Mouse (Mus musculus) kidney, postnatal 0 days (tissue): Measurements from ENCODE around the gene Cse1l. TPM values are rescaled to one million over a fixed set of nuclear protein-coding genes. Genes with fewer than 3 reads are reported as not detected.

Experiments
- ATAC-seq: fragments of 200-750 bp; cut with Nextera tagmentation; replicated peaks from 2 replicates; pipeline ENCODE4 v1.8.0; 2017; ENCODE audit warnings: low read depth, moderate number of reproducible peaks, moderate TSS enrichment, moderate library complexity; ENCODE audit not compliant: low FRiP score
- DNase-seq: peaks from one replicate; pipeline ENCODE4 v3.0.0-alpha.2; 2016; ENCODE audit warnings: low spot score
- H3K27ac ChIP-seq: fragments of 300-500 bp; sonication (generic); 2 replicates; pipeline ENCODE4 v1.5.1; 2014; ENCODE audit warnings: mild to moderate bottlenecking
- H3K27me3 ChIP-seq: fragments of 300-500 bp; sonication (generic); 2 replicates; pipeline ENCODE4 v1.6.1; 2014; ENCODE audit warnings: low read length, mixed read lengths; ENCODE audit not compliant: insufficient read depth
- H3K36me3 ChIP-seq: fragments of 300-500 bp; sonication (generic); 2 replicates; pipeline ENCODE4 v1.6.1; 2014; ENCODE audit warnings: low read length, mixed read lengths; ENCODE audit not compliant: insufficient read depth
- H3K4me1 ChIP-seq: fragments of 300-500 bp; sonication (generic); replicated peaks from 2 replicates; pipeline ENCODE4 v1.6.1; 2014; ENCODE audit warnings: antibody characterized with exemption, low read length, mixed read lengths; ENCODE audit not compliant: insufficient read depth
- H3K4me2 ChIP-seq: fragments of 300-500 bp; sonication (generic); 2 replicates; pipeline ENCODE4 v1.6.1; 2014; ENCODE audit warnings: mild to moderate bottlenecking, low read length, moderate library complexity, mixed read lengths
- H3K4me3 ChIP-seq: fragments of 300-500 bp; sonication (generic); replicated peaks from 2 replicates; pipeline ENCODE4 v1.5.1; 2014; ENCODE audit warnings: low read depth, low read length
- H3K9ac ChIP-seq: fragments of 300-500 bp; sonication (generic); 2 replicates; pipeline ENCODE4 v1.6.1; 2014; ENCODE audit warnings: low read depth, low read length
- H3K9me3 ChIP-seq: fragments of 300-500 bp; sonication (generic); replicated peaks from 2 replicates; pipeline ENCODE4 v1.6.1; 2016; ENCODE audit warnings: low read length, inconsistent platforms, mixed read lengths
- CTCF ChIP-seq: IDR thresholded peaks from 2 replicates; pipeline ENCODE4 v1.5.1; 2016; ENCODE audit warnings: antibody characterized with exemption, low read depth, mild to moderate bottlenecking, moderate library complexity
- WGBS: fragments of 180-500 bp; shearing (Covaris S2); extraction: QIAGEN DNeasy Blood & Tissue Kit; methylation state at CpG from one replicate; pipeline ENCODE4 v1.1.7; 2014; 5-methylcytosine and 5-hydroxymethylcytosine counted together
- polyA plus RNA-seq: library from polyadenylated mRNA; unstranded; fragments of >200 nt; fragmentation: Nextera tagmentation; extraction: Ambion mirVana; gene quantifications from 2 replicates; pipeline ENCODE4 v1.2.1, GENCODE M21; 2015

The Cse1l gene
- polyA plus RNA-seq, 1 experiment from 2014 or later: 64.2 TPM

- Histone ChIP-seq H3K9me3 (no peaks in the 10 kb centered on the region), H3K4me1 (no peaks in the 10 kb centered on the region), H3K36me3 (peaks cover 17% of the 10 kb centered on the region), H3K27me3 (no peaks in the 10 kb centered on the region), H3K4me2 (no peak overlapping the region), H3K4me3 (no peak overlapping the region), H3K9ac (no peak overlapping the region), H3K27ac (no peak overlapping the region)
- TF ChIP-seq CTCF: no peak
- 78% methylated on average over 10 of the region's 10 CpGs for WGBS
- DNase-seq (no peak), ATAC-seq (no peak)
Measured at GRCm38 (mm10) chr2:166885619-166886018, 20.2 kb upstream of the Cse1l start.

GRCm38 (mm10) chr2:166886231-166886630 is 19.6 kb upstream of the Cse1l start:
- WGBS: 88% methylated on average over 3 of the region's 3 CpGs
- Histone ChIP-seq H3K4me2 (no peak overlapping the region), H3K27ac (no peak overlapping the region), H3K4me1 (no peaks in the 10 kb centered on the region), H3K4me3 (no peak overlapping the region), H3K36me3 (peaks cover 13% of the 10 kb centered on the region), H3K9me3 (no peaks in the 10 kb centered on the region), H3K27me3 (no peaks in the 10 kb centered on the region), H3K9ac (no peak overlapping the region)
- no peak for DNase-seq
- no peak for ATAC-seq
- TF ChIP-seq CTCF: no peak

- ATAC-seq: no peak
- WGBS: 43% methylated on average over 11 of the region's 11 CpGs
- TF ChIP-seq CTCF: peak; percentile 45; the same call in 1 of the 2 replicates
- Histone ChIP-seq H3K27me3 (no peaks in the 10 kb centered on the region), H3K27ac (no peak overlapping the region), H3K4me2 (no peak overlapping the region), H3K9me3 (no peaks in the 10 kb centered on the region), H3K4me3 (no peak overlapping the region), H3K36me3 (peaks cover 27% of the 10 kb centered on the region), H3K9ac (no peak overlapping the region), H3K4me1 (no peaks in the 10 kb centered on the region)
- DNase-seq: peak; percentile 21
Measured at GRCm38 (mm10) chr2:166887816-166888215, 18.0 kb upstream of the Cse1l start.

- no peak overlapping the region for H3K9ac ChIP-seq
Measured at GRCm38 (mm10) chr2:166891366-166891880, 14.4 kb upstream of the Cse1l start.

GRCm38 (mm10) chr2:166892158-166892680 is 13.6 kb upstream of the Cse1l start:
- 85% methylated on average over 8 of the region's 8 CpGs for WGBS
- Histone ChIP-seq H3K4me3 (no peak overlapping the region), H3K4me1 (no peaks in the 10 kb centered on the region), H3K27ac (no peak overlapping the region), H3K36me3 (peaks cover 37% of the 10 kb centered on the region), H3K9ac (no peak overlapping the region), H3K27me3 (no peaks in the 10 kb centered on the region), H3K4me2 (no peak overlapping the region), H3K9me3 (no peaks in the 10 kb centered on the region)
- TF ChIP-seq CTCF: no peak
- no peak for DNase-seq
- no peak for ATAC-seq

More at GRCm38 (mm10) chr2:166891366-166891880, 14.4 kb upstream of the Cse1l start:
- 79% methylated on average over 9 of the region's 9 CpGs for WGBS
- Histone ChIP-seq H3K9me3 (no peaks in the 10 kb centered on the region), H3K4me3 (no peak overlapping the region), H3K27ac (no peak overlapping the region), H3K4me2 (no peak overlapping the region), H3K36me3 (peaks cover 37% of the 10 kb centered on the region), H3K27me3 (no peaks in the 10 kb centered on the region), H3K4me1 (no peaks in the 10 kb centered on the region)
- TF ChIP-seq CTCF: peak; percentile 15; the same call in 1 of the 2 replicates
- no peak for DNase-seq
- ATAC-seq: no peak

- no peak overlapping the region for H3K4me3 ChIP-seq
- WGBS: 92% methylated on average over 5 of the region's 5 CpGs
- no peaks in the 10 kb centered on the region for H3K9me3 ChIP-seq
- no peak for ATAC-seq
- H3K36me3 ChIP-seq: peaks cover 37% of the 10 kb centered on the region
- no peak overlapping the region for H3K9ac ChIP-seq
- no peak overlapping the region for H3K4me2 ChIP-seq
- no peak overlapping the region for H3K27ac ChIP-seq
- DNase-seq: no peak
- H3K27me3 ChIP-seq: no peaks in the 10 kb centered on the region
- no peaks in the 10 kb centered on the region for H3K4me1 ChIP-seq
- no peak for TF ChIP-seq CTCF
Measured at GRCm38 (mm10) chr2:166893036-166893435, 12.8 kb upstream of the Cse1l start.

GRCm38 (mm10) chr2:166896368-166896767 is 9.5 kb upstream of the Cse1l start:
- no peak for DNase-seq
- Histone ChIP-seq H3K4me2 (no peak overlapping the region), H3K4me1 (no peaks in the 10 kb centered on the region), H3K27ac (no peak overlapping the region), H3K4me3 (no peak overlapping the region), H3K27me3 (no peaks in the 10 kb centered on the region), H3K36me3 (peaks cover 30% of the 10 kb centered on the region), H3K9ac (no peak overlapping the region), H3K9me3 (no peaks in the 10 kb centered on the region)
- no peak for TF ChIP-seq CTCF
- ATAC-seq: no peak
- 84% methylated on average over 13 of the region's 13 CpGs for WGBS
